Mouse (Mus musculus): Measurements from ENCODE around the gene Prdx2. TPM values are rescaled to one million over a fixed set of nuclear protein-coding genes. Genes with fewer than 3 reads are reported as not detected.

Prdx2 gene
- polyA plus RNA-seq, 1 experiment from 2014 or later = 1,255 TPM

DNA sequence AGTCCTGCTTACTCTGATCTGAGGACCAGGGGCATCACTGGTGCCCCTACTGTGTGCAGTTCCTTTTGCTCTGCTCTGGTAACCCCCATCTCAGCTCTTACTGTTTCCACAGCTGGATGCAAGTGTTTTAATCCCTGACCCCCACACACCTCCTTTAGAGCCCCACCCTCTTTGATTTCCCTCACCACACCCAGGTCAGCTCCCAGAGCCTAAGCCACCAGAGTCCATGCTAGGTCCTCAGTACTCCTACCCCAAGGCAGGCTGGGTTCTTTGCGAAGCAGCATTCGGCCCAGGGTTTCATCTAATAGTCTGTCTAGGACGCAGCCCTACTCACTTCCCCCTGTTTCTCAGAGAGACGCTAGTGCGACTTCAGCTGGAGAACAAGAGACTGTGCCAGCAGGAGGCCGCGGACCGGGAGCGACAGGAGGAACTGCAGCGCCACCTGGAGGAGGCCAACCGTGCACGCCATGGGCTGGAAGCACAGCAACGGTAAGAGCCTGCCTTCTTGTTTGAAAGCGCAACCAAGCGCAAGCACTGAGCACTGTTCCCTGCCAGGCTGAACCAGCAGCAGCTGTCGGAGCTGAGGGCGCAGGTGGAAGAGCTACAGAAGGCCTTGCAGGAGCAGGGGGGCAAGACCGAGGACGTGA lies 28.4 kb downstream of the Prdx2 start:
- Histone ChIP-seq H3K4me3 (peak overlapping the region; percentile 37), H3K27me3 (ENCODE audit: poor library complexity, severe bottlenecking) (peaks cover 49% of the 10 kb centered on the region), H3K9me3 (no peaks in the 10 kb centered on the region; the same call in 1 of the 2 replicates), H3K27ac (peak overlapping the region; percentile 77), H3K36me3 (replicated peaks) (peaks cover 8% of the 10 kb centered on the region; the same call in 1 of the 2 replicates), H3K4me1 (peaks cover 21% of the 10 kb centered on the region)
- peak; percentile 90 for DNase-seq (ENCODE audit: extremely low spot score, low spot score)
- WGBS = 3% methylated on average over 19 of the region's 19 CpGs

DNA sequence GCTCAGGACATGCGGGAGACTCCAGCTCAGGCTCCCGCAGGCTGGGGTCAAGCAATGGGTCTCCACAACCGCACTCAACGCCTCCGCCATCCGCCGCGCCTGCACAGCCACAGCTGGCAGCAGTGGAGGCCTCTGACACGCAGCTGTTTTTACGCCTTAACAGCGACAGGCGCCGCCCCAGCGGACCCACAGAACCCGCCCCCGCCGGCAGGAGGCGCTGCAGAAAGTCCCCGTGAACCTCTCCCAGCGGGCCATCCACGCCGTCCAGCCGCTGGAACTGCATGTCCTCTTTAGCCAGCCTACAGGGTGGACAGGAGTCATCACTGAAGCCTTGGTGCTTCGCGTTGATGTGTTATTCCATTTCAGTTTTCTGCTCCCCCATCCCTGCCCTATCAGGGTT lies 38.3 kb downstream of the Prdx2 start:
- Histone ChIP-seq H3K27ac (no peak overlapping the region), H3K9me3 (no peaks in the 10 kb centered on the region), H3K4me3 (no peak overlapping the region), H3K27me3 (ENCODE audit: poor library complexity, severe bottlenecking) (peaks cover 56% of the 10 kb centered on the region), H3K4me1 (peaks cover 9% of the 10 kb centered on the region; the same call in 1 of the 2 replicates), H3K36me3 (replicated peaks) (no peaks in the 10 kb centered on the region)
- no peak for DNase-seq (ENCODE audit: extremely low spot score, low spot score)
- WGBS = 17% methylated on average over 25 of the region's 25 CpGs

DNA sequence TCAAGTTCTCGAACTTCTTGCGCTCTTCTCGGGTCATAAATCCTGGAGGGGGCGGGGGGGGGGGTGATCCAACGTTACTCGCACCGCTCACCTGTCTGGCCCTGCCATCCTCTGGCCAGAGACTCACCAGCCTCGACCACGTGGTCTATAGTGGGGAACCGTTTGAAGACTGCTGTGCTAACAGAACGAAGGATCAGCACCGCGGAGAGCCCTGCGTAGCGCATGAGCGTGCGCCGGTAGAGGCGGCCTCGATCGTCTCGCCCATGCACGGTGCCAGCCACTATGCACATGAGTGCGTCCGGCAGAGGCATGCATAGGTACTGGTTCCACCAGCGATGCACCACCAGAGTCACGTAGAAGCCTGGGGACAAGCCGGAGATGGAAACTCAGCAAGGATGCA lies 41.9 kb downstream of the Prdx2 start:
- no peak for DNase-seq (ENCODE audit: extremely low spot score, low spot score)
- Histone ChIP-seq H3K4me1 (peaks cover 15% of the 10 kb centered on the region), H3K36me3 (replicated peaks) (no peaks in the 10 kb centered on the region), H3K9me3 (no peaks in the 10 kb centered on the region), H3K27ac (no peak overlapping the region), H3K4me3 (no peak overlapping the region), H3K27me3 (ENCODE audit: poor library complexity, severe bottlenecking) (peaks cover 79% of the 10 kb centered on the region)
- 19% methylated on average over 28 of the region's 28 CpGs for WGBS

DNA sequence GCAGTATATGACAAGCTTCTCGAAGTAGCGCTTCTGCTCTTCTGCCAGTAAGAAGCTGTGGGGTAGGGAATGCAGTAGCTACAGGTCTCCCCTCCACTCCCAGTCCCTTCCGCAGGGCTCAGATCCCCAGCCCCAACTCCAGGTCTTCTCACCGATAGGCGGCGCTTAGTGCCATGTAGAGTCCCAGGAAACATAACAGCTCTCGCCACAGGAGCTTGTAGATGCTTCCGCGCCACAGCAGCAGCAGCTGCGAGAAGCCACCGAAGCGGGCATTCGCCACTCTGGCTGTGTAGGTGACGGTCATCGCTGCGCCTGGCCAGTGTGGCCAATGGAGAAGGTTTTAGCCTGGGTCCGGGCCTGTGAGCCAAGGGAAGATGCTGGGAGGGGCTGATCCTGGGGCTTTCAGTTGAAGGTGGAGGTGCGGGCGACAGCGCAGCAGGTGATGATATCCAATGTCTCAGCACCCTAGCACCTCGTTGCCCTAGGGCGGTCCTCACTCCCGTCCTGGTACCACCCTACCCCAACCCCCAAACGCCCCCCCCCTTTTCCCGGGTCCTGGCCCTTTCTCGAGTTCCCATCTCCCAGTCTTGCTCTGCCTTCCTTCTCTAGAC lies 43.9 kb downstream of the Prdx2 start:
- H3K27me3 ChIP-seq (ENCODE audit: poor library complexity, severe bottlenecking) = peaks cover 61% of the 10 kb centered on the region
- H3K36me3 ChIP-seq (replicated peaks) = peaks cover 17% of the 10 kb centered on the region
- WGBS = 7% methylated on average over 25 of the region's 26 CpGs
- DNase-seq (ENCODE audit: extremely low spot score, low spot score) = peak; percentile 77
- peaks cover 20% of the 10 kb centered on the region for H3K4me1 ChIP-seq
- H3K9me3 ChIP-seq = no peaks in the 10 kb centered on the region
- peak overlapping the region; percentile 68 for H3K27ac ChIP-seq
- peak overlapping the region; percentile 49 for H3K4me3 ChIP-seq

DNA sequence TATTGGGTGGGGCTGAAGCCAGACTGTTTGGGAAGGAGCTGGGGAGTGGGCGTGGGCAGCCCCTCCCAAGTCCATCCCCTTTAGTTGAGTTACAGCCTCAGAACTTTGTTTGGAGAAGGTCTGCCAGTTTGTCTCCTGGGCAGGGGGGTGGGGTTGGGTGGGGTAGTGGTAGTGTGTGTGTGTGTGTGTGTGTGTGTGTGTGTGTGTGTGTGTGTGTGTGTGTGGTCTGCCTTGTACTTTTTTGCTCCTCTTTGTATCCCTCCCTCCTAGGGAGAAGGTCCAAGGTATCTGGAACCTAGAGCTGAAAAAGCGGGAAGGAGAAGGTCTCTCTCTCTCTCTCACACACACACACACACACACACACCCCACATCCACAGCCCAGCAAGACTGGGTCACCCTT lies 45.0 kb downstream of the Prdx2 start, which contains the start of gene Best2:
Best2 (minus strand) TSS at position 101 of the 400 bp plus-strand sequence.
- DNase-seq (ENCODE audit: extremely low spot score, low spot score) = no peak
- WGBS = 59% methylated on average over 1 of the region's 2 CpGs
- peaks cover 28% of the 10 kb centered on the region for H3K36me3 ChIP-seq (replicated peaks)
- H3K27me3 ChIP-seq (ENCODE audit: poor library complexity, severe bottlenecking) = peaks cover 50% of the 10 kb centered on the region
- peak within 1 kb of the TSS; percentile 49 for H3K4me3 ChIP-seq
- peaks cover 20% of the 10 kb centered on the region for H3K4me1 ChIP-seq
- H3K27ac ChIP-seq = peak within 1 kb of the TSS; percentile 68
- H3K9me3 ChIP-seq = no peaks in the 10 kb centered on the region

DNA sequence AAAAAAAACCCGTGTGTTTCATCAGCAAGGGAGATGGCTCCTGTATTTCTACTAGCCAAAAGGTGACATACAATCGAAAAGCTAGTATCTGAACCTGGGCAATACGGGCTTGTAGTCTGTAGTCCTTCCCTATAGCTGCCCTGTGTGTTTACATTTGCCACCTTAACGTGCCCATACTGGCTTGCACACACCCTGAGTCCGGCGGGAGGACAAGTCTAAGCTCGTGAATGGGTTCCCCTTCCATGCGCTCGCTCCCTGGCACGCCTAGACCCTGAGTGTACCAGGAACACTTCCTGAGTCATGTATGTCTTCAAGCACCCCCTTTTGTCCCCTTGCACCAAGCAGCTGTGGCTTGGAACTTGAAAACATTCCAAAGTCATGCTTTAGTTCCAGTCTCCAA lies 47.3 kb downstream of the Prdx2 start:
- Histone ChIP-seq H3K36me3 (replicated peaks) (peaks cover 51% of the 10 kb centered on the region), H3K4me1 (peaks cover 16% of the 10 kb centered on the region), H3K27ac (no peak overlapping the region), H3K4me3 (no peak overlapping the region), H3K27me3 (ENCODE audit: poor library complexity, severe bottlenecking) (peaks cover 33% of the 10 kb centered on the region), H3K9me3 (no peaks in the 10 kb centered on the region)
- DNase-seq (ENCODE audit: extremely low spot score, low spot score) = no peak
- 70% methylated on average over 10 of the region's 10 CpGs for WGBS

DNA sequence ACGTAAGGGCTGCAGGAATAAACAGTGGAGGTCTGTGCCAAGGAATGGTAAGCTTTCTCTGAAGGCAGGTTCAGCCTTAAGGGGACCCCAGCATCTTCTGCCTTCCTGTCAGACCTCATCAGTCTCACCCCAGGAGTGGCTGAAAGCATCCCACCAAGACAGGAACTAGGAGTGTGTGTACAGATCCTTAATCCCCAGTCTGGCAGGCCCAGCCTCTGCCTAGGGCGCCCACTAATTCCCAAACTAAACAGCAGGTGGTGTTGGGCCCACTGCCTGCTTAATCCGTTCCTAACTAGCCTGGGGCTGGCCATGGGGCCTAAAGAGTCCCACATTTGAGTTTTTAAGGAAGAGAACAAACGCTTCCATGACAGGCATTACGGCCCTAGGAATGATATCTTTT lies 47.8 kb downstream of the Prdx2 start:
- no peak overlapping the region for H3K4me3 ChIP-seq
- H3K4me1 ChIP-seq = peaks cover 16% of the 10 kb centered on the region
- H3K27ac ChIP-seq = no peak overlapping the region
- H3K9me3 ChIP-seq = no peaks in the 10 kb centered on the region
- no peak for DNase-seq (ENCODE audit: extremely low spot score, low spot score)
- peaks cover 55% of the 10 kb centered on the region for H3K36me3 ChIP-seq (replicated peaks)
- WGBS = 32% methylated on average over 5 of the region's 5 CpGs
- H3K27me3 ChIP-seq (ENCODE audit: poor library complexity, severe bottlenecking) = peaks cover 28% of the 10 kb centered on the region

DNA sequence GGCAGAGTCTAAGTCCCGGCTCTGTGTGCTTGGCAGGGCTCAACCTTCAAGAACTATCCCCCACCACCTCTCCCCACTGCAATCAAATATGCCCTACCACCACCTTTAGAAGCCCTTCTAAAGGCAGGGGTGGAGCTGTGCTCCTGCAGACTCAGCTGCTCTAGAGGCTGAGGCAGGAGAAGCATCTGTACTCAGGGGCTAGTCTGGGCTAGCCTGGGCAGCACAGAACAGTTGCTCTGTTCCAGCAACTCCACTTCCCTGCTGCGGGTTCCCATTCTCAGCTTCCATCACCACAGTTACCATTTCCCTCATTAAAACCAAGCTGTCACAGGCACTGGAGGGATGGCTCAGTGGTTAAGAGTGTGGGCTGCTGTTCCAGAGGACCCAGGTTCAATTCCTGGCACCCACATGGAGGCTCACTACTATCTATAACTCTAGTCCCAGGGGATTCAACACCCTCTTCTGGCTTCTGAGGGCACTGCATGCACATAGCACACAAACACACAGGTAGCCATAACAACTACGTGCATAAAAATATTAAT lies 52.2 kb downstream of the Prdx2 start:
- Histone ChIP-seq H3K9me3 (no peaks in the 10 kb centered on the region), H3K4me3 (no peak overlapping the region), H3K27ac (no peak overlapping the region), H3K4me1 (peaks cover 33% of the 10 kb centered on the region), H3K27me3 (ENCODE audit: poor library complexity, severe bottlenecking) (no peaks in the 10 kb centered on the region), H3K36me3 (replicated peaks) (peaks cover 76% of the 10 kb centered on the region)
- DNase-seq (ENCODE audit: extremely low spot score, low spot score) = no peak
- 94% methylated on average over 3 of the region's 3 CpGs for WGBS

DNA sequence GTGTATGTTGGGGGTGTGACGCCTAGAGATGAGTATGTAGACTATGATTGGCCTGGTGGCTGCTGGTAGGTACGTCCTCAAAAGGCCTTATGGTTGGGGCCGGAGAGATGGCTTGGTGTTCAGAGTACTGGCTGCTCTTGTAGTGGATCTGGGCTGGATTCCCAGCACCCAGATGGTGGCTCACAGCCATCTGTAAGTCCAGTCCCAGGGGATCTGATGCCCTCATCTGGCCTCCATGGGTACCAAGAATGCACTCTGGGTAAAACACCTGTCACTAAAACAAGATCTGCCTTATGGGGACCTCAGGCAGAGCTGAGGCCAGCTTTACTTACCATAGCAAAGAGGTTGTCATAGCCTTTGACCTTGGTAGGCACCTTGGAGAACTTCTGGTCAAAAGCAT lies 54.5 kb downstream of the Prdx2 start:
- Histone ChIP-seq H3K36me3 (replicated peaks) (peaks cover 59% of the 10 kb centered on the region), H3K4me3 (peak overlapping the region; percentile 100), H3K27ac (no peak overlapping the region), H3K4me1 (peaks cover 37% of the 10 kb centered on the region), H3K27me3 (ENCODE audit: poor library complexity, severe bottlenecking) (no peaks in the 10 kb centered on the region), H3K9me3 (no peaks in the 10 kb centered on the region)
- WGBS = 92% methylated on average over 3 of the region's 3 CpGs
- DNase-seq (ENCODE audit: extremely low spot score, low spot score) = no peak

Small RNAs within 50 kb of the gene (microRNA-seq; reads per million reads assigned to microRNA genes)
- not detected for gene Gm24197

Other genes with a start within 250 kb of the Prdx2 start
- 1.3 and 2.1 TPM in 2 replicates for gene G430095P16Rik, start 246.6 kb upstream of the Prdx2 start, polyA plus RNA-seq (2016; fragmentation: Nextera tagmentation; extraction: Ambion mirVana)
- 0.46 and 1.8 TPM in 2 replicates for gene Nfix, start 169.2 kb upstream of the Prdx2 start, polyA plus RNA-seq (2016; fragmentation: Nextera tagmentation; extraction: Ambion mirVana)
- gene Dand5, start 146.8 kb upstream of the Prdx2 start, polyA plus RNA-seq (2016; fragmentation: Nextera tagmentation; extraction: Ambion mirVana) = 2.9 and 3.5 TPM in 2 replicates
- 49.1 and 49.6 TPM in 2 replicates for gene Gadd45gip1, start 138.1 kb upstream of the Prdx2 start, polyA plus RNA-seq (2016; fragmentation: Nextera tagmentation; extraction: Ambion mirVana)
- gene Rad23a, start 128.9 kb upstream of the Prdx2 start, polyA plus RNA-seq (2016; fragmentation: Nextera tagmentation; extraction: Ambion mirVana) = 130 and 137 TPM in 2 replicates
- 735 and 764 TPM in 2 replicates for gene Calr, start 122.7 kb upstream of the Prdx2 start, polyA plus RNA-seq (2016; fragmentation: Nextera tagmentation; extraction: Ambion mirVana)
- gene Farsa, start 112.6 kb upstream of the Prdx2 start, polyA plus RNA-seq (2016; fragmentation: Nextera tagmentation; extraction: Ambion mirVana) = 143 and 144 TPM in 2 replicates
- gene Syce2, start 97.5 kb upstream of the Prdx2 start, polyA plus RNA-seq (2016; fragmentation: Nextera tagmentation; extraction: Ambion mirVana) = 91.1 and 92.7 TPM in 2 replicates
- gene Gcdh, start 75.7 kb upstream of the Prdx2 start, polyA plus RNA-seq (2016; fragmentation: Nextera tagmentation; extraction: Ambion mirVana) = 44.6 and 49.6 TPM in 2 replicates
- gene Klf1, start 67.7 kb upstream of the Prdx2 start, polyA plus RNA-seq (2016; fragmentation: Nextera tagmentation; extraction: Ambion mirVana) = 18.3 and 24.3 TPM in 2 replicates
- 7.9 and 9.2 TPM in 2 replicates for gene Dnase2a, start 61.0 kb upstream of the Prdx2 start, polyA plus RNA-seq (2016; fragmentation: Nextera tagmentation; extraction: Ambion mirVana)
- gene Mast1, start 32.2 kb upstream of the Prdx2 start, polyA plus RNA-seq (2016; fragmentation: Nextera tagmentation; extraction: Ambion mirVana) = 2.6 and 3.8 TPM in 2 replicates
- gene Rtbdn, start 22.6 kb upstream of the Prdx2 start, polyA plus RNA-seq (2016; fragmentation: Nextera tagmentation; extraction: Ambion mirVana) = 1.3 and 1.8 TPM in 2 replicates
- gene Gm49661, start 154 bp upstream of the Prdx2 start, polyA plus RNA-seq (2016; fragmentation: Nextera tagmentation; extraction: Ambion mirVana) = not detected in 2 replicates
- gene Rnaseh2a, start 180 bp downstream of the Prdx2 start, polyA plus RNA-seq (2016; fragmentation: Nextera tagmentation; extraction: Ambion mirVana) = 163 and 173 TPM in 2 replicates
- 3.8 and 4.0 TPM in 2 replicates for gene Junb, start 9.1 kb downstream of the Prdx2 start, polyA plus RNA-seq (2016; fragmentation: Nextera tagmentation; extraction: Ambion mirVana)
- 18.3 and 19.0 TPM in 2 replicates for gene Hook2, start 21.0 kb downstream of the Prdx2 start, polyA plus RNA-seq (2016; fragmentation: Nextera tagmentation; extraction: Ambion mirVana)
- not detected in 2 replicates for gene Best2, start 44.9 kb downstream of the Prdx2 start, polyA plus RNA-seq (2016; fragmentation: Nextera tagmentation; extraction: Ambion mirVana)
- 164 and 166 TPM in 2 replicates for gene Asna1, start 55.7 kb downstream of the Prdx2 start, polyA plus RNA-seq (2016; fragmentation: Nextera tagmentation; extraction: Ambion mirVana)
- 123 and 142 TPM in 2 replicates for gene Trir, start 57.2 kb downstream of the Prdx2 start, polyA plus RNA-seq (2016; fragmentation: Nextera tagmentation; extraction: Ambion mirVana)
- gene Tnpo2, start 67.3 kb downstream of the Prdx2 start, polyA plus RNA-seq (2016; fragmentation: Nextera tagmentation; extraction: Ambion mirVana) = 31.5 and 33.2 TPM in 2 replicates
- gene Fbxw9, start 90.5 kb downstream of the Prdx2 start, polyA plus RNA-seq (2016; fragmentation: Nextera tagmentation; extraction: Ambion mirVana) = 22.9 and 26.3 TPM in 2 replicates
- not detected in 2 replicates for gene Gm5741, start 98.4 kb downstream of the Prdx2 start, polyA plus RNA-seq (2016; fragmentation: Nextera tagmentation; extraction: Ambion mirVana)
- gene Dhps, start 102.2 kb downstream of the Prdx2 start, polyA plus RNA-seq (2016; fragmentation: Nextera tagmentation; extraction: Ambion mirVana) = 67.2 and 68.5 TPM in 2 replicates
- gene Wdr83os, start 111.2 kb downstream of the Prdx2 start, polyA plus RNA-seq (2016; fragmentation: Nextera tagmentation; extraction: Ambion mirVana) = 139 and 142 TPM in 2 replicates
- 58.4 and 63.3 TPM in 2 replicates for gene Wdr83, start 111.7 kb downstream of the Prdx2 start, polyA plus RNA-seq (2016; fragmentation: Nextera tagmentation; extraction: Ambion mirVana)
- 21.9 and 24.1 TPM in 2 replicates for gene Man2b1, start 113.7 kb downstream of the Prdx2 start, polyA plus RNA-seq (2016; fragmentation: Nextera tagmentation; extraction: Ambion mirVana)
- 1.3 and 1.9 TPM in 2 replicates for gene Zfp791, start 153.5 kb downstream of the Prdx2 start, polyA plus RNA-seq (2016; fragmentation: Nextera tagmentation; extraction: Ambion mirVana)
- not detected in 2 replicates for gene Cks1brt, start 182.3 kb downstream of the Prdx2 start, polyA plus RNA-seq (2016; fragmentation: Nextera tagmentation; extraction: Ambion mirVana)

Data from forebrain, embryonic 10.5 days (tissue).